Mouse (Mus musculus) kidney, embryonic 16.5 days (tissue): ENCODE measurements around the gene Dph1. TPM values are rescaled to one million over a fixed set of nuclear protein-coding genes. Genes with fewer than 3 reads are reported as not detected.

ENCODE experiments used
- ATAC-seq: fragments of 200-750 bp; cut with Nextera tagmentation; 2 replicates; pipeline ENCODE4 v1.8.0; 2017; ENCODE audit warnings: moderate TSS enrichment; ENCODE audit not compliant: low FRiP score, low TSS enrichment
- H3K27ac ChIP-seq: fragments of 300-500 bp; sonication (generic); 2 replicates; pipeline ENCODE4 v1.5.1; 2014; ENCODE audit warnings: low read length
- H3K27me3 ChIP-seq: fragments of 300-500 bp; sonication (generic); 2 replicates; pipeline ENCODE4 v1.6.1; 2014; ENCODE audit warnings: low read length, control low read depth, mixed read lengths; ENCODE audit not compliant: insufficient read depth
- H3K36me3 ChIP-seq: fragments of 300-500 bp; sonication (generic); 2 replicates; pipeline ENCODE4 v1.6.1; 2014; ENCODE audit warnings: low read length, control low read depth, mixed read lengths; ENCODE audit not compliant: insufficient read depth
- H3K4me1 ChIP-seq: fragments of 300-500 bp; sonication (generic); 2 replicates; pipeline ENCODE4 v1.6.1; 2014; ENCODE audit warnings: low read length, control low read depth, mixed read lengths; ENCODE audit not compliant: insufficient read depth
- H3K4me2 ChIP-seq: fragments of 300-500 bp; sonication (generic); replicated peaks from 2 replicates; pipeline ENCODE4 v1.6.1; 2014; ENCODE audit warnings: low read depth, low read length
- H3K4me3 ChIP-seq: fragments of 300-500 bp; sonication (generic); 2 replicates; pipeline ENCODE4 v1.5.1; 2014; ENCODE audit warnings: mild to moderate bottlenecking, low read length
- H3K9ac ChIP-seq: fragments of 300-500 bp; sonication (generic); replicated peaks from 2 replicates; pipeline ENCODE4 v1.6.1; 2014; ENCODE audit warnings: low read length
- H3K9me3 ChIP-seq: fragments of 300-500 bp; sonication (generic); 2 replicates; pipeline ENCODE4 v1.6.1; 2016; ENCODE audit warnings: low read length, control low read depth
- WGBS: fragments of 180-500 bp; shearing (Covaris S2); extraction: QIAGEN DNeasy Blood & Tissue Kit; methylation state at CpG from one replicate; pipeline ENCODE4 v1.1.7; 2014; 5-methylcytosine and 5-hydroxymethylcytosine counted together
- polyA plus RNA-seq: library from polyadenylated mRNA; unstranded; fragments of >200 nt; fragmentation: Nextera tagmentation; extraction: Ambion mirVana; gene quantifications from 2 replicates; pipeline ENCODE4 v1.2.1, GENCODE M21; 2015

Gene Dph1
- polyA plus RNA-seq, 1 experiment from 2014 or later, result 28.4 TPM

DNA sequence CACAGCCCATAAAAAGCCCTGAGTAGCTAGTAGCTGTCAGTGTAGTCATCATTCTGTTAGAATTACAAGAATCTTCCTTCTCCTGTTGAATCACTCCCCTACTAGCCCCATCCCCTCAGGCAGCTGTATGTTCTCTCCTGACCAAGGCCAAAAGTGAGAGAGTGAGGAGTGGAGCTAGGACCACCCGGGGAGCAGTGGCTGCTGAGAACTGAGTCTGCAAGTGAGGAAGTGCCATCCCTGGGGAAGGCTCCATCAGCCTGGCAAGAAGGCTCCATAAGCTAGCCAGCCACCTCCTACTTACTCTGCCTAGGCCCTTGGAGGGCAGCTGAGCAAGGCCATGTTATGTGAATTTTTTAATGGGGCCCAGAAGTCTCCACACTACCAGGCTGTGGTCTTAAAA, 49.1 kb downstream of the Dph1 start:
- 24% methylated on average over 1 of the region's 1 CpGs for WGBS
- H3K4me1 ChIP-seq, result peaks cover 68% of the 10 kb centered on the region
- H3K4me2 ChIP-seq, result no peak overlapping the region
- no peaks in the 10 kb centered on the region for H3K9me3 ChIP-seq
- H3K27ac ChIP-seq, result peak overlapping the region; percentile 94
- no peak overlapping the region for H3K9ac ChIP-seq
- no peak overlapping the region for H3K4me3 ChIP-seq
- no peaks in the 10 kb centered on the region for H3K27me3 ChIP-seq
- peak; percentile 57 for ATAC-seq
- H3K36me3 ChIP-seq, result peaks cover 20% of the 10 kb centered on the region

DNA sequence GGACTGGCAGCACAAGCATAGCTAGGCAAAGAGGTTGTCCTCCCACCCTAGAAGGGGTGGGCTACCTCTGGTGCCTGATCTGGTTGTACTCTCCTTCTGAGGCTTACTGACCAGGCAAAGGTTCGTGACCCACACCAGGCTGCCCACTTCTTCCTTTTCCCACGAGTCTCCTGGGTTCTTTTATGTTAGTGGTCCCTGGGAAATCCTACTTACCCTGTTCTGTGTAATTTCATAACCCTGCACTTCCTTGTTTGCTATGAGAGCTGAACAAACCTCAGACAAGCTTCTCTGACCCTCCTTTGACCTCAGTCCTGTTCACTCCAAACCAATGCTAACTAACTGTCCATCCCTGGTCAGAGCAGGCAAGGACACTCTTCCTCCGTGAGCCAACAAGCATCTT, 50.0 kb downstream of the Dph1 start:
- Histone ChIP-seq H3K9ac (peak overlapping the region; percentile 1; the same call in 1 of the 2 replicates), H3K9me3 (no peaks in the 10 kb centered on the region), H3K4me3 (no peak overlapping the region), H3K4me1 (peaks cover 65% of the 10 kb centered on the region), H3K27me3 (no peaks in the 10 kb centered on the region), H3K4me2 (no peak overlapping the region), H3K27ac (peak overlapping the region; percentile 94), H3K36me3 (peaks cover 20% of the 10 kb centered on the region)
- no peak for ATAC-seq
- WGBS, result 65% methylated on average over 3 of the region's 3 CpGs

DNA sequence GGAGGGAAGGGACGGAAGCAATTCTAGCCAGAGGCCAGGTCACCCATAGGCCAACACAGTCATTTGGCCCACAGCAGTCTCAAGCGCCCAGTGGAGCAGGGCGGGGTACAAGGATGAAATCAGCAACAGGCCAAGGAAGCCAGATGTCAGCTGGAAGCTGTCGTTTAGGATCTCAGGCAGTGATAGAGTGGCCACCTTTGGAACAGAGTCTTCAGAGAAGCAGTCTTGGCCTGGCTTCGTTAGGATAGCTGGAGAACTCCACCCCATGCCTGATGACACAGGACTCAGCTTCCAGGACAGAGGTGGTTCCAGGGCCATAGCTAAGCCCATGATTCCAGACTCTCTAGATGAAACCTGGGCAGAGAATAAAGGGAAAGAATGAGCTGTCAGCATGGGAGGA, 50.6 kb downstream of the Dph1 start:
- H3K4me1 ChIP-seq, result peaks cover 62% of the 10 kb centered on the region

DNA sequence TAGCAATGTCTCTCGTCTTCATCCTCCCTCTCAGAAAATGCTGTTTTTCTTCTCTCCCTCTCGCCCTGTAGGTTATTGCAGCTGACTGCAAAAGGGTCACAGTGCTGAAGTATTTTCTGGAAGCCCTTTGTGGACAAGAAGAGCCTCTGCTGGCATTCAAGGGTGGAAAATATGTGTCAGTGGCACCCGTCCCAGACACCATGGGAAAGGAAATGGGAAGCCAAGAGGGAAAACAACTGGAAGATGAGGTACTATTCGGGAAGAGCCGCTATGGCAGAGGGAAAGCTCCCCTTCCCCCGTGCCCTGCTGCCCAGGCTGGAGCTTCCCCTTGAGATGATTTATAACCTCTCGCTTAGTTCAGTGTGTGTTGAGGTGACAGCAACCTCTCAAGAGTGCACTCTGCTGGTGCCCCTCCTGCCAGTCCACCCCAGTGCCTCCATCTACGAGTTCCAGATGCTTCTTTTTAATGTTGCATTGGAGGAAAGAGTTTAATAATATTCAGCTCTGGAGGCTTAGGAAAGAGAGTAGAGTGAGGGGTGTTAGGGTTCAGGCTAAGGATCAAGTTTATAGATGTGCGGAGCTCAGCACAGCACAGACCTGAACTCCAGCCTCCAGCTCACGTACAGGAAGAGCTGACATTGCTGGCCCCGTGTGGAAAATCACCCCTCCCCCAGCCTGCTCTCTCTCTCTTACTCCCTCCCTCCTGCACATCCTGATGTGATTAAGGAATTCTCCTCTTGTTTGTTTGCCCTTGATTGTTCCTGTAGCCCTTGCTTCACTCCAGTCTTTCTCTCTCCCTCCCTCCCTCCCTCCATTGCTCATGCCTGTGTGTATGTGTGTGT, 51.7 kb downstream of the Dph1 start:
- Histone ChIP-seq H3K4me1 (peaks cover 70% of the 10 kb centered on the region), H3K9me3 (no peaks in the 10 kb centered on the region), H3K9ac (peak overlapping the region; percentile 37), H3K36me3 (peaks cover 16% of the 10 kb centered on the region), H3K4me2 (peak overlapping the region; percentile 16; the same call in 1 of the 2 replicates), H3K4me3 (no peak overlapping the region), H3K27me3 (no peaks in the 10 kb centered on the region), H3K27ac (peak overlapping the region; percentile 94)
- WGBS, result 16% methylated on average over 11 of the region's 11 CpGs
- ATAC-seq, result peak; percentile 74

More for the DNA sequence above, 50.6 kb downstream of the Dph1 start:
- WGBS, result 40% methylated on average over 5 of the region's 5 CpGs
- H3K4me3 ChIP-seq, result no peak overlapping the region
- no peaks in the 10 kb centered on the region for H3K27me3 ChIP-seq
- no peak overlapping the region for H3K4me2 ChIP-seq
- peak overlapping the region; percentile 1; the same call in 1 of the 2 replicates for H3K9ac ChIP-seq
- no peak for ATAC-seq
- H3K36me3 ChIP-seq, result peaks cover 20% of the 10 kb centered on the region
- H3K9me3 ChIP-seq, result no peaks in the 10 kb centered on the region
- peak overlapping the region; percentile 94 for H3K27ac ChIP-seq

DNA sequence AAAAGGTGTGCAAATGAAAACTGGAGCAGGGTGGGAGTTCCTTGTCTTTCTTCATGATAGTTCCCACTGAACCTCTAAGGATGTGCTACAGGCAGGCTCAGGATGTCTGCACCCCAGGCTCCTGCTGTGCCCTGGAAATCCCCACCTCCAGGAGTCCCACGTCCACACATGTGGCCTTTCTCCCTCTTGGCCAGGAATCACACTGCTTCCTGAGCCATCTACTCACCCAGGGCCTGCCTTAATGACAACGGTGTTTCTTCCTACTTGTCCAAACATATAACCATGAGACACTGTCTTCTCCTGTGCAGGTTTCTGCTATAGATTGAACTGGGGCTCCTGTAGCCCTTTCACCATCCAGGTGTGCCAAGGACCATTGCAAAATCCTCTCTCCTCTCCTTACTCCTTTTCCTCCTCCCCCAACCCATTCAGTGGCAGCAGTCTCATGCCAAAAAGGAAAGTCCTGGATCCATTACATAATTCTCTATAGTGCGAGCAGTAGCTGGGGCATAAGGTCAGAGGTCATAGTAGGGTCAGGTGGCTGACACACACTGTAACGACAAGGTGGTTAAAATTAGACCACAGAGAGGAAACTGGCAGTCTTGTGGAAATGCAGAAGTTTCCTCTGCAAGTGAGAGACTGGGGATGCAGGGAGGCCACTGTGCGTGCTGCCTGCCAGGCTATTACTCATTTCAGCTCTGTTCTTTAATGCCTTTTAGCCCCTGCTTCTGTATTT, 54.2 kb downstream of the Dph1 start:
- H3K4me1 ChIP-seq, result peaks cover 71% of the 10 kb centered on the region
- no peaks in the 10 kb centered on the region for H3K27me3 ChIP-seq
- H3K36me3 ChIP-seq, result no peaks in the 10 kb centered on the region
- 29% methylated on average over 5 of the region's 5 CpGs for WGBS
- no peaks in the 10 kb centered on the region for H3K9me3 ChIP-seq
- no peak overlapping the region for H3K9ac ChIP-seq
- H3K27ac ChIP-seq, result peak overlapping the region; percentile 70; the same call in 1 of the 2 replicates
- no peak overlapping the region for H3K4me3 ChIP-seq
- H3K4me2 ChIP-seq, result no peak overlapping the region
- no peak for ATAC-seq

DNA sequence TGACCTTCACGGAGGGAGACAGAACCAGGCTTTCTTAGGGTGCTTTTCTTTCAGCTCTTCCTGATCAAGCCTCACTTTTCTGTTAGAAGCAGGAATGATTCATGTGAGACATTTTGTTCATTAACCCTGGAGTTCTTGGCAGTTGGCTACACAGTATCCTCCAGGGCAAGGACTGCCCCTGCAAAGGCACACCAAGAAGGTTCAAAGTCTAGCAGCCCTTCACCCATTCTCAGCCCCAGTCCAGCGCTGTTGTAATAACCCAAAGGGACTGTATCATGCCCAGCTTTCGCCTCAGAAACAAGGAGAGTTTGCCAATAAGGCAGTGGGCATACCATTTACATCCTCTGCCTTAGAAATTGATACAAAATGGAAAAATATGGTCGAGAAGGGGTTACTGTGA, 55.7 kb downstream of the Dph1 start:
- H3K4me3 ChIP-seq, result no peak overlapping the region
- H3K27ac ChIP-seq, result peak overlapping the region; percentile 75
- no peaks in the 10 kb centered on the region for H3K36me3 ChIP-seq
- H3K4me1 ChIP-seq, result peaks cover 57% of the 10 kb centered on the region
- no peaks in the 10 kb centered on the region for H3K9me3 ChIP-seq
- ATAC-seq, result no peak
- no peaks in the 10 kb centered on the region for H3K27me3 ChIP-seq
- H3K9ac ChIP-seq, result no peak overlapping the region
- H3K4me2 ChIP-seq, result no peak overlapping the region
- 81% methylated on average over 4 of the region's 4 CpGs for WGBS

DNA sequence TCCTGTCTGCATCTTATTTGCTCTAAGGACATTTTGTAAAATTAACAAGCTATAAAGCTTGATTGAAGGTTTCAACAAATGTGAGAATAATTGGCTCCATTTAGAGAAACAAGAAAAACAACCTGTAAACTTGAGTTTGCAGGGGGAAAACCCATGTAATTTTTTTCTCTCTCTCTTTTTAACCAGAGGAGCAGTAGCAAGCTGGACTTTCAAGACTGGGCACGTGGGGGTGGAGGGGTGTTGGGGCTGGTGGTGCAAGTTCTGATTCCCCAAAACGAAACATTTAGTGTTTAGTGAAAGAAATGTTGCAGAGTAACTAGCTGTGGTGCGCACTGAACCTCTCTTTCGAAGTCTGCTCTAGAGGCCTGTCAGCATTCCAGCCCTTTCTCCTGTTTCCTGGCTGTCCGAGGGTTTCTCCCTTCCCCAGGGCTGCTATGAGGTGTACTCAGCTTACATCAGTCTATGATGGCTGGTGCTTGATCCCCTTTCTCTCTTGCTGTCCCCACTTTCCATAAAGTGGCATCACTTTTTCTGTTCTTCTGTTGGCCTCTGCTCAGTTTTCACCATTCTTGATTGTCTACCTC, 56.5 kb downstream of the Dph1 start:
- WGBS, result 51% methylated on average over 5 of the region's 5 CpGs
- H3K27ac ChIP-seq, result peak overlapping the region; percentile 75
- no peak overlapping the region for H3K4me3 ChIP-seq
- no peak for ATAC-seq
- no peak overlapping the region for H3K4me2 ChIP-seq
- H3K9me3 ChIP-seq, result no peaks in the 10 kb centered on the region
- H3K4me1 ChIP-seq, result peaks cover 50% of the 10 kb centered on the region
- H3K36me3 ChIP-seq, result no peaks in the 10 kb centered on the region
- H3K9ac ChIP-seq, result no peak overlapping the region
- no peaks in the 10 kb centered on the region for H3K27me3 ChIP-seq

DNA sequence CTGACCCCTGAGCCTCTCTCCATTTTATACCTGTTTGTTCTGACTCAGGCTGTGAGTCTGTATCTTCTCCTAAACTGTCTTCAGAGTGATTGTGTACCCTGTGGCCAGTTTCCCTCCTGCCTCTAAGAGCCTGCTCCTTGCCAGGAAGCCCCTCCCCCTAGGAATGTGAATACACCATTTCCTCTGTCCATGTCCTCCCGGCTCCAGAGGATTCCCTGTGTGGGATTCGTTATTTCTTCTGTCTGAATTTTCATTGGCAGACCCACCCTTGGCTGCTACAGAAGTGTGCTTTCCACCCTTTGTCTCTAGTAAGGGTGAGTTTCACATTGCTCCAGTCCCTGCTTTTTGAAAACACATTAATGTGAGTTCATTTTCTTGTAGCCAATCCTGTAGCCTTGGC, 57.1 kb downstream of the Dph1 start:
- Histone ChIP-seq H3K36me3 (no peaks in the 10 kb centered on the region), H3K9ac (peak overlapping the region; percentile 39; the same call in 1 of the 2 replicates), H3K4me1 (peaks cover 43% of the 10 kb centered on the region), H3K27ac (peak overlapping the region; percentile 75), H3K4me3 (no peak overlapping the region), H3K27me3 (no peaks in the 10 kb centered on the region), H3K9me3 (no peaks in the 10 kb centered on the region), H3K4me2 (no peak overlapping the region)
- WGBS, result 0% methylated on average over 2 of the region's 2 CpGs
- peak; percentile 83 for ATAC-seq

DNA sequence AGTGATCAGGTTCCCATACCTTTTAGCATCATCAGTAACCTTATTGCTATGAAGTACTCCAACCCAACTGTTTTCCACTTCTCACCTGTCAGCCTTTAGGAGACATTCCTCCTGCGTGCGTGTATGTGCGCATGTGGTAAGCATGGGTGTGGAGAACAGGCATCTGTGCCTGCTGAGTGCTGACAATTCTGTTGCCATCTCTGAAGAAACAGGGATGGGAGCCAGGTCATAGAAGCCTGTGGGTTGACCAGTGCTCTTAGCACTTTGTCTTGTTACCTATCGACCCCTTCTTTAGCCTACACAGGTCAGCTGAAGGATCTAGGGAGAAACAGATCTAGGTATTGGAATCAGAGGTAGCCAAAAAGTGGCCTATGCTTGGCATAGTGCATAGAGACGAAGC, 57.6 kb downstream of the Dph1 start:
- Histone ChIP-seq H3K9me3 (no peaks in the 10 kb centered on the region), H3K4me1 (peaks cover 38% of the 10 kb centered on the region), H3K9ac (peak overlapping the region; percentile 39; the same call in 1 of the 2 replicates), H3K27ac (peak overlapping the region; percentile 75), H3K27me3 (no peaks in the 10 kb centered on the region), H3K4me3 (no peak overlapping the region), H3K4me2 (no peak overlapping the region), H3K36me3 (no peaks in the 10 kb centered on the region)
- 82% methylated on average over 5 of the region's 5 CpGs for WGBS
- no peak for ATAC-seq
